Mouse (Mus musculus) lung, postnatal 36 days (tissue): ENCODE measurements around the gene Pou2f2.

Source experiments
- DNase-seq: peaks from one replicate; pipeline ENCODE4 v3.0.0; 2022; ENCODE audit warnings: mixed read lengths

The Pou2f2 gene

GRCm38 (mm10) chr7:25179606-25180161, at the start of gene Pou2f2:
Pou2f2 (minus strand) TSS chr7:25179726.
- DNase-seq, result peak; percentile 54

- DNase-seq, result no peak
Observed at GRCm38 (mm10) chr7:25227523-25228300, 48.2 kb upstream of the Pou2f2 start.

- DNase-seq, result no peak
Observed at GRCm38 (mm10) chr7:25222275-25222967, 42.9 kb upstream of the Pou2f2 start.

GRCm38 (mm10) chr7:25221102-25221883, 41.8 kb upstream of the Pou2f2 start, which contains the start of gene Zfp526:
Zfp526 (plus strand) TSS chr7:25221425.
- DNase-seq, result peak; percentile 99

GRCm38 (mm10) chr7:25220457-25221101, 41.1 kb upstream of the Pou2f2 start, which contains the start of gene Dedd2:
Dedd2 (minus strand) TSS chr7:25220615.
- DNase-seq, result peak; percentile 57

GRCm38 (mm10) chr7:25219756-25220456, 40.4 kb upstream of the Pou2f2 start:
- DNase-seq, result peak; percentile 98

GRCm38 (mm10) chr7:25219416-25219750, 39.9 kb upstream of the Pou2f2 start:
- no peak for DNase-seq

GRCm38 (mm10) chr7:25218705-25219415, 39.3 kb upstream of the Pou2f2 start:
- peak; percentile 47 for DNase-seq

GRCm38 (mm10) chr7:25217653-25218395, 38.3 kb upstream of the Pou2f2 start:
- peak; percentile 61 for DNase-seq

GRCm38 (mm10) chr7:25214172-25214571, 34.6 kb upstream of the Pou2f2 start:
- DNase-seq, result no peak

GRCm38 (mm10) chr7:25213099-25213498, 33.6 kb upstream of the Pou2f2 start:
- no peak for DNase-seq

- DNase-seq, result no peak
Observed at GRCm38 (mm10) chr7:25210482-25210881, 31.0 kb upstream of the Pou2f2 start.

GRCm38 (mm10) chr7:25209161-25209622, 29.7 kb upstream of the Pou2f2 start:
- peak; percentile 53 for DNase-seq

GRCm38 (mm10) chr7:25206094-25206830, 26.7 kb upstream of the Pou2f2 start:
- peak; percentile 63 for DNase-seq

- DNase-seq, result peak; percentile 62
Observed at GRCm38 (mm10) chr7:25205355-25206093, 26.0 kb upstream of the Pou2f2 start.

GRCm38 (mm10) chr7:25203624-25204023, 24.1 kb upstream of the Pou2f2 start:
- DNase-seq, result no peak

- DNase-seq, result peak; percentile 80
Observed at GRCm38 (mm10) chr7:25197384-25198018, 18.0 kb upstream of the Pou2f2 start.

GRCm38 (mm10) chr7:25196107-25196506, 16.6 kb upstream of the Pou2f2 start:
- no peak for DNase-seq
